Mouse (Mus musculus): ENCODE measurements around the gene Tfip11. TPM values are rescaled to one million over a fixed set of nuclear protein-coding genes. Genes with fewer than 3 reads are reported as not detected.

The Tfip11 gene
- polyA plus RNA-seq, 1 experiment from 2014 or later = 33.8 TPM

GRCm38 (mm10) chr5:112356322-112356721, 30.2 kb downstream of the Tfip11 start:
- no peak overlapping the region for H3K9ac ChIP-seq
- peaks cover 58% of the 10 kb centered on the region for H3K36me3 ChIP-seq
- H3K9me3 ChIP-seq (replicated peaks) = no peaks in the 10 kb centered on the region
- no peak overlapping the region for H3K27ac ChIP-seq
- no peak overlapping the region for H3K4me3 ChIP-seq (replicated peaks)
- H3K4me1 ChIP-seq = no peaks in the 10 kb centered on the region
- 85% methylated on average over 9 of the region's 9 CpGs for WGBS
- no peak overlapping the region for H3K4me2 ChIP-seq
- no peak for ATAC-seq (replicated peaks; ENCODE audit: low FRiP score)
- H3K27me3 ChIP-seq = no peaks in the 10 kb centered on the region

- H3K9ac ChIP-seq = no peak overlapping the region
- H3K36me3 ChIP-seq = peaks cover 56% of the 10 kb centered on the region
- ATAC-seq (replicated peaks; ENCODE audit: low FRiP score) = no peak
- H3K9me3 ChIP-seq (replicated peaks) = no peaks in the 10 kb centered on the region
- no peak overlapping the region for H3K4me3 ChIP-seq (replicated peaks)
- WGBS = 87% methylated on average over 4 of the region's 4 CpGs
- H3K27me3 ChIP-seq = no peaks in the 10 kb centered on the region
- no peak overlapping the region for H3K27ac ChIP-seq
- no peaks in the 10 kb centered on the region for H3K4me1 ChIP-seq
- H3K4me2 ChIP-seq = no peak overlapping the region
Observed at GRCm38 (mm10) chr5:112359520-112359919, 33.4 kb downstream of the Tfip11 start.

GRCm38 (mm10) chr5:112360077-112360476, 33.9 kb downstream of the Tfip11 start:
- WGBS = 88% methylated on average over 3 of the region's 3 CpGs
- Histone ChIP-seq H3K27me3 (no peaks in the 10 kb centered on the region), H3K4me1 (no peaks in the 10 kb centered on the region), H3K27ac (no peak overlapping the region), H3K36me3 (peaks cover 56% of the 10 kb centered on the region), H3K9me3 (replicated peaks) (no peaks in the 10 kb centered on the region), H3K4me2 (no peak overlapping the region), H3K4me3 (replicated peaks) (no peak overlapping the region), H3K9ac (no peak overlapping the region)
- ATAC-seq (replicated peaks; ENCODE audit: low FRiP score) = no peak

- no peaks in the 10 kb centered on the region for H3K9me3 ChIP-seq (replicated peaks)
- 58% methylated on average over 10 of the region's 10 CpGs for WGBS
- no peak overlapping the region for H3K4me2 ChIP-seq
- H3K9ac ChIP-seq = no peak overlapping the region
- H3K4me3 ChIP-seq (replicated peaks) = no peak overlapping the region
- peaks cover 69% of the 10 kb centered on the region for H3K36me3 ChIP-seq
- no peaks in the 10 kb centered on the region for H3K4me1 ChIP-seq
- H3K27me3 ChIP-seq = no peaks in the 10 kb centered on the region
- H3K27ac ChIP-seq = no peak overlapping the region
- no peak for ATAC-seq (replicated peaks; ENCODE audit: low FRiP score)
Observed at GRCm38 (mm10) chr5:112364184-112364797, 38.1 kb downstream of the Tfip11 start.

- Histone ChIP-seq H3K27ac (no peak overlapping the region), H3K4me1 (no peaks in the 10 kb centered on the region), H3K27me3 (no peaks in the 10 kb centered on the region), H3K4me2 (no peak overlapping the region), H3K4me3 (replicated peaks) (no peak overlapping the region), H3K9me3 (replicated peaks) (no peaks in the 10 kb centered on the region), H3K36me3 (peaks cover 87% of the 10 kb centered on the region), H3K9ac (no peak overlapping the region)
- ATAC-seq (replicated peaks; ENCODE audit: low FRiP score) = no peak
- WGBS = 96% methylated on average over 6 of the region's 6 CpGs
Observed at GRCm38 (mm10) chr5:112366879-112367278, 40.7 kb downstream of the Tfip11 start.

- Histone ChIP-seq H3K27ac (no peak overlapping the region), H3K4me3 (replicated peaks) (no peak overlapping the region), H3K27me3 (no peaks in the 10 kb centered on the region), H3K4me1 (no peaks in the 10 kb centered on the region), H3K9ac (no peak overlapping the region), H3K9me3 (replicated peaks) (no peaks in the 10 kb centered on the region), H3K36me3 (peaks cover 87% of the 10 kb centered on the region), H3K4me2 (no peak overlapping the region)
- WGBS = 88% methylated on average over 4 of the region's 4 CpGs
- ATAC-seq (replicated peaks; ENCODE audit: low FRiP score) = no peak
Observed at GRCm38 (mm10) chr5:112367338-112367737, 41.2 kb downstream of the Tfip11 start.

- no peak for ATAC-seq (replicated peaks; ENCODE audit: low FRiP score)
- Histone ChIP-seq H3K4me1 (no peaks in the 10 kb centered on the region), H3K36me3 (peaks cover 86% of the 10 kb centered on the region), H3K9me3 (replicated peaks) (no peaks in the 10 kb centered on the region), H3K4me2 (no peak overlapping the region), H3K9ac (no peak overlapping the region), H3K27me3 (no peaks in the 10 kb centered on the region), H3K27ac (no peak overlapping the region), H3K4me3 (replicated peaks) (no peak overlapping the region)
- 88% methylated on average over 12 of the region's 12 CpGs for WGBS
Observed at GRCm38 (mm10) chr5:112367929-112368328, 41.8 kb downstream of the Tfip11 start.

GRCm38 (mm10) chr5:112368666-112369065, 42.5 kb downstream of the Tfip11 start:
- no peak overlapping the region for H3K4me2 ChIP-seq
- no peak overlapping the region for H3K9ac ChIP-seq
- H3K27ac ChIP-seq = no peak overlapping the region
- no peak for ATAC-seq (replicated peaks; ENCODE audit: low FRiP score)
- H3K4me3 ChIP-seq (replicated peaks) = no peak overlapping the region
- H3K9me3 ChIP-seq (replicated peaks) = no peaks in the 10 kb centered on the region
- H3K4me1 ChIP-seq = no peaks in the 10 kb centered on the region
- no peaks in the 10 kb centered on the region for H3K27me3 ChIP-seq
- 94% methylated on average over 10 of the region's 10 CpGs for WGBS
- H3K36me3 ChIP-seq = peaks cover 86% of the 10 kb centered on the region

- no peaks in the 10 kb centered on the region for H3K4me1 ChIP-seq
- WGBS = 91% methylated on average over 13 of the region's 13 CpGs
- no peak overlapping the region for H3K9ac ChIP-seq
- no peak overlapping the region for H3K4me3 ChIP-seq (replicated peaks)
- no peak overlapping the region for H3K27ac ChIP-seq
- no peak overlapping the region for H3K4me2 ChIP-seq
- H3K36me3 ChIP-seq = peaks cover 86% of the 10 kb centered on the region
- H3K27me3 ChIP-seq = no peaks in the 10 kb centered on the region
- H3K9me3 ChIP-seq (replicated peaks) = no peaks in the 10 kb centered on the region
- no peak for ATAC-seq (replicated peaks; ENCODE audit: low FRiP score)
Observed at GRCm38 (mm10) chr5:112369326-112369725, 43.2 kb downstream of the Tfip11 start.

GRCm38 (mm10) chr5:112370236-112370813, 44.2 kb downstream of the Tfip11 start:
- ATAC-seq (replicated peaks; ENCODE audit: low FRiP score) = no peak
- Histone ChIP-seq H3K9me3 (replicated peaks) (no peaks in the 10 kb centered on the region), H3K9ac (no peak overlapping the region), H3K27ac (no peak overlapping the region), H3K36me3 (peaks cover 87% of the 10 kb centered on the region), H3K4me3 (replicated peaks) (no peak overlapping the region), H3K27me3 (no peaks in the 10 kb centered on the region), H3K4me2 (no peak overlapping the region), H3K4me1 (no peaks in the 10 kb centered on the region)
- WGBS = 91% methylated on average over 12 of the region's 12 CpGs

- Histone ChIP-seq H3K36me3 (peaks cover 85% of the 10 kb centered on the region), H3K9ac (no peak overlapping the region), H3K4me2 (no peak overlapping the region), H3K4me1 (no peaks in the 10 kb centered on the region), H3K4me3 (replicated peaks) (no peak overlapping the region), H3K9me3 (replicated peaks) (no peaks in the 10 kb centered on the region), H3K27me3 (no peaks in the 10 kb centered on the region), H3K27ac (no peak overlapping the region)
- no peak for ATAC-seq (replicated peaks; ENCODE audit: low FRiP score)
- 83% methylated on average over 7 of the region's 7 CpGs for WGBS
Observed at GRCm38 (mm10) chr5:112371933-112372332, 45.8 kb downstream of the Tfip11 start.

GRCm38 (mm10) chr5:112376111-112376510, 50.0 kb downstream of the Tfip11 start:
- Histone ChIP-seq H3K9ac (no peak overlapping the region), H3K36me3 (peaks cover 76% of the 10 kb centered on the region), H3K4me1 (no peaks in the 10 kb centered on the region), H3K27ac (no peak overlapping the region), H3K4me3 (replicated peaks) (no peak overlapping the region), H3K4me2 (no peak overlapping the region), H3K27me3 (no peaks in the 10 kb centered on the region), H3K9me3 (replicated peaks) (no peaks in the 10 kb centered on the region)
- WGBS = 85% methylated on average over 4 of the region's 4 CpGs
- no peak for ATAC-seq (replicated peaks; ENCODE audit: low FRiP score)

- no peaks in the 10 kb centered on the region for H3K9me3 ChIP-seq (replicated peaks)
- H3K4me1 ChIP-seq = no peaks in the 10 kb centered on the region
- no peaks in the 10 kb centered on the region for H3K27me3 ChIP-seq
- no peak overlapping the region for H3K4me3 ChIP-seq (replicated peaks)
- H3K4me2 ChIP-seq = no peak overlapping the region
- H3K9ac ChIP-seq = no peak overlapping the region
- 100% methylated on average over 1 of the region's 1 CpGs for WGBS
- peaks cover 64% of the 10 kb centered on the region for H3K36me3 ChIP-seq
- no peak overlapping the region for H3K27ac ChIP-seq
- ATAC-seq (replicated peaks; ENCODE audit: low FRiP score) = no peak
Observed at GRCm38 (mm10) chr5:112377380-112377779, 51.2 kb downstream of the Tfip11 start.
